Mouse (Mus musculus): Measurements from ENCODE around the gene Rhcg. TPM values are rescaled to one million over a fixed set of nuclear protein-coding genes. Genes with fewer than 3 reads are reported as not detected.
A peak's percentile ranks its signal among the peaks of the same experiment; 100 is the strongest.

Rhcg gene
- polyA plus RNA-seq, 1 experiment from 2014 or later = 6.2 TPM

GRCm38 (mm10) chr7:79591812-79592731 lies 25.4 kb downstream of the Rhcg start:
- H3K4me3 ChIP-seq = peak overlapping the region; percentile 43
- peak overlapping the region; percentile 63 for H3K9ac ChIP-seq
- H3K27ac ChIP-seq = peak overlapping the region; percentile 97
- ATAC-seq = peak; percentile 80
- H3K36me3 ChIP-seq (ENCODE audit: poor library complexity, severe bottlenecking) = no peaks in the 10 kb centered on the region
- peaks cover 64% of the 10 kb centered on the region for H3K4me1 ChIP-seq
- H3K9me3 ChIP-seq (replicated peaks) = no peaks in the 10 kb centered on the region
- peak overlapping the region; percentile 65 for H3K4me2 ChIP-seq
- under 1% methylated on average over 40 of the region's 42 CpGs for WGBS
- 0 out of 2 replicates have a peak, but pooled peaks cover 3% of the 10 kb centered on the region for H3K27me3 ChIP-seq

GRCm38 (mm10) chr7:79590560-79591110 lies 26.8 kb downstream of the Rhcg start:
- 0 out of 2 replicates have a peak, but pooled peaks cover 3% of the 10 kb centered on the region for H3K27me3 ChIP-seq
- no peaks in the 10 kb centered on the region for H3K9me3 ChIP-seq (replicated peaks)
- no peak; the same call in none of the 2 replicates for ATAC-seq
- no peaks in the 10 kb centered on the region for H3K36me3 ChIP-seq (ENCODE audit: poor library complexity, severe bottlenecking)
- peak overlapping the region; percentile 97 for H3K27ac ChIP-seq
- H3K4me2 ChIP-seq = peak overlapping the region; percentile 65
- WGBS = 2% methylated on average over 3 of the region's 3 CpGs
- peak overlapping the region; percentile 63 for H3K9ac ChIP-seq
- H3K4me1 ChIP-seq = peaks cover 64% of the 10 kb centered on the region
- H3K4me3 ChIP-seq = 0 out of 2 replicates have a peak overlapping the region, but pooled peaks have one; percentile 13

GRCm38 (mm10) chr7:79589763-79590559 lies 27.5 kb downstream of the Rhcg start:
- H3K36me3 ChIP-seq (ENCODE audit: poor library complexity, severe bottlenecking) = no peaks in the 10 kb centered on the region
- peak overlapping the region; percentile 65 for H3K4me2 ChIP-seq
- WGBS = 3% methylated on average over 9 of the region's 9 CpGs
- peak overlapping the region; percentile 63 for H3K9ac ChIP-seq
- H3K27ac ChIP-seq = peak overlapping the region; percentile 97
- peak; percentile 63 for ATAC-seq
- peaks cover 60% of the 10 kb centered on the region for H3K4me1 ChIP-seq
- no peak overlapping the region for H3K4me3 ChIP-seq
- 0 out of 2 replicates have a peak, but pooled peaks cover 3% of the 10 kb centered on the region for H3K27me3 ChIP-seq
- H3K9me3 ChIP-seq (replicated peaks) = no peaks in the 10 kb centered on the region

GRCm38 (mm10) chr7:79588284-79588683 lies 29.2 kb downstream of the Rhcg start:
- WGBS = 75% methylated on average over 3 of the region's 3 CpGs
- no peaks in the 10 kb centered on the region for H3K36me3 ChIP-seq (ENCODE audit: poor library complexity, severe bottlenecking)
- no peak overlapping the region for H3K27ac ChIP-seq
- ATAC-seq = no peak
- H3K9me3 ChIP-seq (replicated peaks) = no peaks in the 10 kb centered on the region
- H3K9ac ChIP-seq = no peak overlapping the region
- H3K4me1 ChIP-seq = peaks cover 46% of the 10 kb centered on the region
- H3K27me3 ChIP-seq = no peaks in the 10 kb centered on the region
- no peak overlapping the region for H3K4me3 ChIP-seq
- no peak overlapping the region for H3K4me2 ChIP-seq

GRCm38 (mm10) chr7:79578851-79579241 lies 38.6 kb downstream of the Rhcg start:
- Histone ChIP-seq H3K27me3 (no peaks in the 10 kb centered on the region), H3K9ac (peak overlapping the region; percentile 59), H3K4me3 (peak overlapping the region; percentile 19), H3K4me2 (peak overlapping the region; percentile 55), H3K36me3 (ENCODE audit: poor library complexity, severe bottlenecking) (no peaks in the 10 kb centered on the region), H3K9me3 (replicated peaks) (no peaks in the 10 kb centered on the region), H3K27ac (peak overlapping the region; percentile 100), H3K4me1 (peaks cover 67% of the 10 kb centered on the region)
- WGBS = under 1% methylated on average over 20 of the region's 20 CpGs
- peak; percentile 76 for ATAC-seq

- H3K4me2 ChIP-seq = peak overlapping the region; percentile 55
- peak overlapping the region; percentile 100 for H3K27ac ChIP-seq
- WGBS = under 1% methylated on average over 25 of the region's 25 CpGs
- H3K27me3 ChIP-seq = no peaks in the 10 kb centered on the region
- H3K9ac ChIP-seq = peak overlapping the region; percentile 59
- no peaks in the 10 kb centered on the region for H3K9me3 ChIP-seq (replicated peaks)
- no peaks in the 10 kb centered on the region for H3K36me3 ChIP-seq (ENCODE audit: poor library complexity, severe bottlenecking)
- peak overlapping the region; percentile 19 for H3K4me3 ChIP-seq
- peaks cover 69% of the 10 kb centered on the region for H3K4me1 ChIP-seq
- peak; percentile 57 for ATAC-seq
These were observed 39.3 kb downstream of the Rhcg start for GRCm38 (mm10) chr7:79577931-79578850.

- WGBS = 3% methylated on average over 12 of the region's 12 CpGs
- Histone ChIP-seq H3K4me3 (peak overlapping the region; percentile 19; the same call in 1 of the 2 replicates), H3K9ac (peak overlapping the region; percentile 59)
These were observed 40.2 kb downstream of the Rhcg start for GRCm38 (mm10) chr7:79577096-79577874.

GRCm38 (mm10) chr7:79576659-79577058 lies 40.8 kb downstream of the Rhcg start:
- Histone ChIP-seq H3K4me1 (peaks cover 79% of the 10 kb centered on the region), H3K9ac (0 out of 2 replicates have a peak overlapping the region, but pooled peaks have one; percentile 32), H3K4me3 (no peak overlapping the region), H3K27me3 (no peaks in the 10 kb centered on the region), H3K9me3 (replicated peaks) (no peaks in the 10 kb centered on the region), H3K36me3 (ENCODE audit: poor library complexity, severe bottlenecking) (no peaks in the 10 kb centered on the region), H3K4me2 (peak overlapping the region; percentile 55), H3K27ac (peak overlapping the region; percentile 100)
- 6% methylated on average over 5 of the region's 5 CpGs for WGBS
- no peak for ATAC-seq

More at GRCm38 (mm10) chr7:79577096-79577874, 40.2 kb downstream of the Rhcg start:
- Histone ChIP-seq H3K27me3 (no peaks in the 10 kb centered on the region), H3K27ac (peak overlapping the region; percentile 100), H3K4me2 (peak overlapping the region; percentile 55), H3K9me3 (replicated peaks) (no peaks in the 10 kb centered on the region), H3K4me1 (peaks cover 72% of the 10 kb centered on the region), H3K36me3 (ENCODE audit: poor library complexity, severe bottlenecking) (no peaks in the 10 kb centered on the region)
- ATAC-seq = peak; percentile 81

- H3K4me3 ChIP-seq = no peak overlapping the region
- H3K36me3 ChIP-seq (ENCODE audit: poor library complexity, severe bottlenecking) = no peaks in the 10 kb centered on the region
- peaks cover 63% of the 10 kb centered on the region for H3K4me1 ChIP-seq
- no peaks in the 10 kb centered on the region for H3K9me3 ChIP-seq (replicated peaks)
- WGBS = 17% methylated on average over 19 of the region's 19 CpGs
- H3K27me3 ChIP-seq = no peaks in the 10 kb centered on the region
- peak; percentile 72 for ATAC-seq
- peak overlapping the region; percentile 83 for H3K27ac ChIP-seq
- H3K9ac ChIP-seq = peak overlapping the region; percentile 53
- peak overlapping the region; percentile 9; the same call in 1 of the 2 replicates for H3K4me2 ChIP-seq
These were observed 45.2 kb downstream of the Rhcg start for GRCm38 (mm10) chr7:79572191-79572818.

- H3K27ac ChIP-seq = peak overlapping the region; percentile 6; the same call in 1 of the 2 replicates
- H3K9me3 ChIP-seq (replicated peaks) = no peaks in the 10 kb centered on the region
- peaks cover 33% of the 10 kb centered on the region for H3K4me1 ChIP-seq
- H3K4me2 ChIP-seq = no peak overlapping the region
- no peak for ATAC-seq
- H3K9ac ChIP-seq = no peak overlapping the region
- no peaks in the 10 kb centered on the region for H3K36me3 ChIP-seq (ENCODE audit: poor library complexity, severe bottlenecking)
- H3K4me3 ChIP-seq = no peak overlapping the region
- H3K27me3 ChIP-seq = no peaks in the 10 kb centered on the region
- WGBS = 21% methylated on average over 4 of the region's 4 CpGs
These were observed 48.4 kb downstream of the Rhcg start for GRCm38 (mm10) chr7:79568937-79569535.
